Mouse (Mus musculus): ENCODE data around the gene Mtnr1b.
"Not testable (repeated sequence)": the region's sequence is repeated elsewhere in the genome, so short reads cannot be mapped to it uniquely, and the experiment has no call there.

Mtnr1b gene

DNA sequence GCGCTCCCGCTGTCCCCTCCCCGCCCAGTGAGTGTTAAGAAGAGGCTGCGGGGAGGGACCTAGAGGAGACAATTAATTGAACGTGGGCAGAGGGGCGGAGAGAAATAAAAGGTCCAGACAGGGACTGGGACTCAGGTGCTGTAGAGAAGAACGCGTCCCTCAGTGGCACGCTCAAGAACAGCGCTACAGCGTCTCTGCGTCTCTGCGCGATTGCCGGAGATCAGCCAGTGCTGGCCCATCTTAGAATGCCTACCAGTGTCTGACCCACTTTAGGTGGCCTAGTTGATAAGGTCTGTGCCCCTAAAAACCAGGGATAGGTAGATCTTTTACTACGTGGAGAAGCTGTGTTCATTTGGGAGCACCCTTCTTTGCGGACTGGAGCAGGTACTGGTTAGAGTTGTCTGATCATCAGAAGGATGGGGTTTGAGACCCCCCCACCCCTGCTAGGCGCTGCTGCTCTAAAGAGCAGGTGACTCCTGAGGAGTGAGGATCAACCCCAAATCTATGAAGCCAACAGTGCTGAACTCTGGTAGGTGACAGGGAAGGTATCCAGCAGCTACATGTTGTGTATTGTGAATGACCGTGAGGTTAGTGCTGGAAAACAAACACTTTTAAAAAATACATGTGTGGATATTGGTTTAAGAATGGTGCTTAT, at the start of gene Mtnr1b:
Mtnr1b (minus strand) TSS at position 51 of the 655 bp plus-strand sequence.
- DNase-seq (ENCODE audit: low spot score), result no peak

GRCm38 (mm10) chr9:15920271-15920670, 45.9 kb upstream of the Mtnr1b start:
- no peak for DNase-seq (ENCODE audit: low spot score)

GRCm38 (mm10) chr9:15919373-15920005, 45.1 kb upstream of the Mtnr1b start:
- DNase-seq (ENCODE audit: low spot score), result no peak

DNA sequence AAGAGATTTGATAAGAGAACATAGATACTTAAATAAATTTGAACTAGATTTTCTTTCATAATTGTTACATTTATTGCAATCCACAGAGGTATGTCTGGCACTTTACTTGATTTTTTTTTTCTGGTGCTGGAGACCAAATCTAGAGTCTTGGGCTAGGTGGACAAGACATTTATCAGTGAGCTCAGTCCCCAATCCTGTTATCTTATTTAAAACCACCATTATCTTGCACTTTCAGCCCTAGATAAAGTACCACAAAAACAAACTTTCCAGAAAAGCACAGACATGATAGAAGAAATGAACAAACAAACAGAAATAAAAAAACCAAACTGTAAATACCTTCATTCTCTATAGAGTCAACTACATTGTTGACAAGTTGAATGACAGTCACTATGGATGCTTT, 42.2 kb upstream of the Mtnr1b start:
- no peak for DNase-seq (ENCODE audit: low spot score)

DNA sequence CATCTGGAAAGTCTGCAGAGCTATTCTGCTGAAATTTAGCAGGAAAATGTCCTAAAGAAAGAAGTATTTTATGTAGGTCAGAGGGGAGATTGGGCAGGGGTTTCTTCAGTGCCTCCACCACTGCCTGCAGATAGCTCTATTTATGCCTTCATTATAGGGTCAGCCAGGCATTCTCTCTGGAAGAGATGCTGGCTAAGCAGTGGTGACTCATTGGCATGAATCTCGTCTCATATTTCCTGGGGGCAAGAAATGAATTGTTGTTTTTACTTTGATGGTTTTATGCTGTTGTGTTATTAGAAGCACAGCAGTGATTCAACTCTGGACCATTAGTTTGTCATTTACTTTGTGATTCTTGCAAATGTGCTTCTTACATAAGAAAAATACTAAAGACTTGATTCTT, 38.4 kb upstream of the Mtnr1b start:
- no peak for DNase-seq (ENCODE audit: low spot score)

GRCm38 (mm10) chr9:15909397-15910113, 35.2 kb upstream of the Mtnr1b start:
- DNase-seq (ENCODE audit: low spot score), result no peak

GRCm38 (mm10) chr9:15903948-15904750, 29.8 kb upstream of the Mtnr1b start:
- no peak for DNase-seq (ENCODE audit: low spot score)

- no peak for DNase-seq (ENCODE audit: low spot score)
Measured at GRCm38 (mm10) chr9:15898112-15898511, 23.8 kb upstream of the Mtnr1b start.

- no peak for DNase-seq (ENCODE audit: low spot score)
Measured at GRCm38 (mm10) chr9:15886756-15887155, 12.4 kb upstream of the Mtnr1b start.

DNA sequence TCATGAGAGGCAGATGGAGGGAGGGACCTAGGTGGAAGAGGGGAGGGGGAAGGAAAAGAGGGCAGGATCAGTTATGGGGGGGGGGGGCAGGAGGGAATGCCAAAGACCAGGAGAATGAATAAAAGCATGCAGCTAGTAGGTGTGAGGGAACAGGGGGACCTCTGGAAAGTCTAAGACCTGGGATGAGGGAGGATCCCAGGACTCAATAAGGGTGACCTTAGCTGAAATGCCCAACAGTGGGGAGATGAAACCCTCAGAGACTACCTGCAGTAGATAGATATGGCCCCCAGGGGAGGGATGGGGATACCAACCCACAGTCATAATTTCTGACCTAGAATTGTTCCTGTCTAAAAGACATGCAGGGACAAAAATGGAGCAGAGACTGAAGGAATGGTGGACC, 6.4 kb upstream of the Mtnr1b start:
- no peak for DNase-seq (ENCODE audit: low spot score)

GRCm38 (mm10) chr9:15880160-15880603, 5.8 kb upstream of the Mtnr1b start:
- DNase-seq (ENCODE audit: low spot score), result peak; percentile 10

- no peak for DNase-seq (ENCODE audit: low spot score)
Measured at GRCm38 (mm10) chr9:15870013-15870412, 4.3 kb downstream of the Mtnr1b start.

DNA sequence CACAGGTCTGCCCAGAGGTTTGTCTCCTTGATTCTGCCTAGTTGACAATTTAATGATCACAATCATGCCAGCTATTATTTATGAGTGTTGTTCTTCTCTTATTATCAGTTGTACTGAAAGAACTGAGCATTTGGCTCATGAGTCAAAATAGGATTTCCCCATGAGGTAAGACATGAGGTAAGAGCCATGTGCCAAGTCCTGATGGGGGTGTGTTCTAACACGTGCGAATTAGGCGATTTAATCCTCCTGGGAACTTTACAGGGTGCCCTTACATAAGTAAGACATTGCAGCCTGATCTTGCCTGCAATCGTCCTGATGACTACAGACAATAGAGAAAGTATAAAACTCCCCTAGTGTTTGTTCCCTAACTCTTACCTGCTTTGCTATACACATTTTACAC, 4.9 kb downstream of the Mtnr1b start:
- DNase-seq (ENCODE audit: low spot score), result no peak

- no peak for DNase-seq (ENCODE audit: low spot score)
Measured at GRCm38 (mm10) chr9:15866280-15867072, 7.9 kb downstream of the Mtnr1b start.

DNA sequence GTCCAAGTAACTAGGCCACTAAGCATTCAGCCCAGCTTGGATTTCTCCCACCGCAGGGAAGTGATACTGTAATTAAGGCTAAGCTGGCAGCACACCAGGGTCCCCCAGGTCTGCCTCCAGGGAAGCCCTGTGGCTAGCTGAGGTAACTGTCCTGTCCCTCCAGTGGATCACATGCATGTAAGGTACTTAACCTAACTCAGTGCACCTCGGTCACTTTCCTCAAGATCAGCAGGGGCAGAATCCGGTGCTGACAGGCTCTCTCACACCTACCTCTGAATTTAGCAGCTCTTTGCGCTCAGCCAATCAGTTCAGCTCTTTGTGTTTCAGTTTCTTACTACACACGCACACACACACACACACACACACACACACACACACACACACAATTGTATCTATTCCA, 13.0 kb downstream of the Mtnr1b start:
- DNase-seq (ENCODE audit: low spot score), result no peak

DNA sequence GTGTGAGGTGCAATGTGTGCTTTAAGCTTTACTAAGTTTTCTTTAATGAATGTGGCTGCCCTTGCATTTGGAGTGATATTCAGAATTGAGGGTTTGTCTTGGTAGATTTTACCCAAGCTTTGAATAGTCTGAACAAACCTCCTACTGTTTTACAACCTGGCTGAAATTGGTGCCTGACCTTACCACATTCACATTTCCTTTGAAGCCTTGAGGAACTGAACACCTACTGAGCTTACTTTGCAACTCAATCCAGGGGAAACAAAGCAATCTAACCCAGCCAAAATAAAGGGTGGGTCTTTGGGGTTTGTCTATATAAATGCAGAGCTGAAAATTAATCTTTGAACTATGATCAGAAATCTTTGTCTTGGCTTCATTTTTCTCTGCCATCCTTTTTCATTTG, 23.6 kb downstream of the Mtnr1b start:
- no peak for DNase-seq (ENCODE audit: low spot score)

GRCm38 (mm10) chr9:15845390-15845789, 29.0 kb downstream of the Mtnr1b start:
- DNase-seq (ENCODE audit: low spot score), result no peak

- DNase-seq (ENCODE audit: low spot score), result not testable (repeated sequence)
Measured at GRCm38 (mm10) chr9:15844936-15845335, 29.4 kb downstream of the Mtnr1b start.

GRCm38 (mm10) chr9:15813002-15813911, 61.1 kb downstream of the Mtnr1b start:
- DNase-seq (ENCODE audit: low spot score), result no peak

- no peak for DNase-seq (ENCODE audit: low spot score)
Measured at GRCm38 (mm10) chr9:15804296-15804695, 70.1 kb downstream of the Mtnr1b start.
